Mouse (Mus musculus) heart, embryonic 13.5 days (tissue): ENCODE results near the gene Abcf3. TPM values are rescaled to one million over a fixed set of nuclear protein-coding genes. Genes with fewer than 3 reads are reported as not detected.

Experiments
- ATAC-seq: fragments of 200-750 bp; cut with Nextera tagmentation; 2 replicates; pipeline ENCODE4 v1.8.0; 2017; ENCODE audit warnings: moderate TSS enrichment; ENCODE audit not compliant: insufficient number of reproducible peaks, low FRiP score, low TSS enrichment; ENCODE audit errors: extremely low read depth
- H3K27ac ChIP-seq: fragments of 300-500 bp; sonication (generic); replicated peaks from 2 replicates; pipeline ENCODE4 v1.5.1; 2015; ENCODE audit warnings: moderate library complexity, mild to moderate bottlenecking, inconsistent platforms
- H3K27me3 ChIP-seq: fragments of 300-500 bp; sonication (generic); replicated peaks from 2 replicates; pipeline ENCODE4 v1.6.1; 2015; ENCODE audit warnings: mild to moderate bottlenecking, inconsistent platforms
- H3K36me3 ChIP-seq: fragments of 300-500 bp; sonication (generic); 2 replicates; pipeline ENCODE4 v1.6.1; 2015; ENCODE audit warnings: mild to moderate bottlenecking, inconsistent platforms
- H3K4me1 ChIP-seq: fragments of 300-500 bp; sonication (generic); 2 replicates; pipeline ENCODE4 v1.6.1; 2015; ENCODE audit warnings: inconsistent platforms
- H3K4me2 ChIP-seq: fragments of 300-500 bp; sonication (generic); 2 replicates; pipeline ENCODE4 v1.6.1; 2015; ENCODE audit warnings: inconsistent platforms, mild to moderate bottlenecking, moderate library complexity
- H3K4me3 ChIP-seq: fragments of 300-500 bp; sonication (generic); 2 replicates; pipeline ENCODE4 v1.5.1; 2015; ENCODE audit warnings: moderate library complexity, mild to moderate bottlenecking, inconsistent platforms
- H3K9ac ChIP-seq: fragments of 300-500 bp; sonication (generic); 2 replicates; pipeline ENCODE4 v1.6.1; 2015; ENCODE audit warnings: inconsistent platforms, mild to moderate bottlenecking, moderate library complexity
- H3K9me3 ChIP-seq: fragments of 300-500 bp; sonication (generic); 2 replicates; pipeline ENCODE4 v1.6.1; 2016; ENCODE audit warnings: inconsistent platforms
- WGBS: fragments of 180-500 bp; shearing (Covaris S2); methylation state at CpG from one replicate; pipeline ENCODE4 v1.1.7; 2015; ENCODE audit warnings: mixed read lengths; 5-methylcytosine and 5-hydroxymethylcytosine counted together
- polyA plus RNA-seq: library from polyadenylated mRNA; unstranded; fragments of >200 nt; fragmentation: Nextera tagmentation; extraction: Ambion mirVana; gene quantifications from 2 replicates; pipeline ENCODE4 v1.2.1, GENCODE M21; 2015

Gene Abcf3
- polyA plus RNA-seq, 1 experiment from 2014 or later, result 42.5 TPM

GRCm38 (mm10) chr16:20528779-20529178 lies 19.6 kb upstream of the Abcf3 start:
- no peaks in the 10 kb centered on the region for H3K27me3 ChIP-seq
- H3K27ac ChIP-seq, result no peak overlapping the region
- H3K4me2 ChIP-seq, result no peak overlapping the region
- no peaks in the 10 kb centered on the region for H3K9me3 ChIP-seq
- WGBS, result 82% methylated on average over 5 of the region's 5 CpGs
- ATAC-seq, result no peak
- H3K4me3 ChIP-seq, result no peak overlapping the region
- peaks cover 98% of the 10 kb centered on the region for H3K36me3 ChIP-seq
- H3K4me1 ChIP-seq, result no peaks in the 10 kb centered on the region
- no peak overlapping the region for H3K9ac ChIP-seq

GRCm38 (mm10) chr16:20529375-20529774 lies 19.0 kb upstream of the Abcf3 start:
- WGBS, result 78% methylated on average over 1 of the region's 1 CpGs

GRCm38 (mm10) chr16:20530941-20531340 lies 17.4 kb upstream of the Abcf3 start:
- no peak overlapping the region for H3K9ac ChIP-seq
- no peak overlapping the region for H3K4me3 ChIP-seq
- H3K4me2 ChIP-seq, result no peak overlapping the region
- H3K4me1 ChIP-seq, result peaks cover under 1% of the 10 kb centered on the region
- ATAC-seq, result no peak
- no peak overlapping the region for H3K27ac ChIP-seq
- 93% methylated on average over 20 of the region's 20 CpGs for WGBS
- no peaks in the 10 kb centered on the region for H3K9me3 ChIP-seq
- peaks cover 77% of the 10 kb centered on the region for H3K36me3 ChIP-seq
- H3K27me3 ChIP-seq, result no peaks in the 10 kb centered on the region

More at GRCm38 (mm10) chr16:20529375-20529774, 19.0 kb upstream of the Abcf3 start:
- H3K9me3 ChIP-seq, result no peaks in the 10 kb centered on the region
- H3K36me3 ChIP-seq, result peaks cover 92% of the 10 kb centered on the region
- no peak overlapping the region for H3K4me3 ChIP-seq
- no peak overlapping the region for H3K4me2 ChIP-seq
- no peaks in the 10 kb centered on the region for H3K4me1 ChIP-seq
- no peak overlapping the region for H3K27ac ChIP-seq
- no peak overlapping the region for H3K9ac ChIP-seq
- ATAC-seq, result no peak
- no peaks in the 10 kb centered on the region for H3K27me3 ChIP-seq

GRCm38 (mm10) chr16:20534617-20535295 lies 13.6 kb upstream of the Abcf3 start:
- H3K4me1 ChIP-seq, result peaks cover 31% of the 10 kb centered on the region
- H3K9me3 ChIP-seq, result no peaks in the 10 kb centered on the region
- no peak overlapping the region for H3K27ac ChIP-seq
- H3K4me2 ChIP-seq, result peak overlapping the region; percentile 91; the same call in 1 of the 2 replicates
- no peaks in the 10 kb centered on the region for H3K27me3 ChIP-seq
- H3K9ac ChIP-seq, result no peak overlapping the region
- 49% methylated on average over 10 of the region's 10 CpGs for WGBS
- H3K4me3 ChIP-seq, result peak overlapping the region; percentile 95
- H3K36me3 ChIP-seq, result peaks cover 61% of the 10 kb centered on the region
- ATAC-seq, result no peak

- H3K9ac ChIP-seq, result peak within 1 kb of the TSS; percentile 97
- peak within 1 kb of the TSS; percentile 91 for H3K4me2 ChIP-seq
- H3K4me1 ChIP-seq, result peaks cover 36% of the 10 kb centered on the region
- under 1% methylated on average over 51 of the region's 52 CpGs for WGBS
- H3K27me3 ChIP-seq, result no peaks in the 10 kb centered on the region
- peak within 1 kb of the TSS; percentile 95 for H3K4me3 ChIP-seq
- H3K9me3 ChIP-seq, result no peaks in the 10 kb centered on the region
- peak within 1 kb of the TSS; percentile 88 for H3K27ac ChIP-seq
- H3K36me3 ChIP-seq, result peaks cover 61% of the 10 kb centered on the region
- ATAC-seq, result peak; percentile 95
These were observed 12.9 kb upstream of the Abcf3 start, which contains the start of gene Ap2m1 for GRCm38 (mm10) chr16:20535296-20536080. Ap2m1 (plus strand) TSS chr16:20535478.

- ATAC-seq, result no peak
- peak overlapping the region; percentile 88 for H3K27ac ChIP-seq
- H3K4me1 ChIP-seq, result peaks cover 37% of the 10 kb centered on the region
- peaks cover 61% of the 10 kb centered on the region for H3K36me3 ChIP-seq
- H3K4me2 ChIP-seq, result peak overlapping the region; percentile 91
- no peaks in the 10 kb centered on the region for H3K27me3 ChIP-seq
- H3K9me3 ChIP-seq, result no peaks in the 10 kb centered on the region
- H3K9ac ChIP-seq, result peak overlapping the region; percentile 97
- peak overlapping the region; percentile 95 for H3K4me3 ChIP-seq
- 28% methylated on average over 9 of the region's 9 CpGs for WGBS
These were observed 12.2 kb upstream of the Abcf3 start for GRCm38 (mm10) chr16:20536081-20536665.

GRCm38 (mm10) chr16:20537071-20537471 lies 11.3 kb upstream of the Abcf3 start:
- H3K4me3 ChIP-seq, result peak overlapping the region; percentile 95
- no peaks in the 10 kb centered on the region for H3K27me3 ChIP-seq
- H3K9me3 ChIP-seq, result no peaks in the 10 kb centered on the region
- no peak for ATAC-seq
- peak overlapping the region; percentile 43 for H3K27ac ChIP-seq
- H3K4me1 ChIP-seq, result peaks cover 37% of the 10 kb centered on the region
- WGBS, result 24% methylated on average over 5 of the region's 5 CpGs
- H3K9ac ChIP-seq, result peak overlapping the region; percentile 97
- peak overlapping the region; percentile 91 for H3K4me2 ChIP-seq
- H3K36me3 ChIP-seq, result peaks cover 61% of the 10 kb centered on the region

- H3K36me3 ChIP-seq, result peaks cover 62% of the 10 kb centered on the region
- peak overlapping the region; percentile 91 for H3K4me2 ChIP-seq
- H3K27me3 ChIP-seq, result no peaks in the 10 kb centered on the region
- peak overlapping the region; percentile 95 for H3K4me3 ChIP-seq
- H3K9ac ChIP-seq, result peak overlapping the region; percentile 97
- H3K4me1 ChIP-seq, result peaks cover 37% of the 10 kb centered on the region
- H3K27ac ChIP-seq, result peak overlapping the region; percentile 43
- 28% methylated on average over 6 of the region's 6 CpGs for WGBS
- no peak for ATAC-seq
- H3K9me3 ChIP-seq, result no peaks in the 10 kb centered on the region
These were observed 10.6 kb upstream of the Abcf3 start for GRCm38 (mm10) chr16:20537601-20538320.

GRCm38 (mm10) chr16:20539649-20540048 lies 8.7 kb upstream of the Abcf3 start:
- no peak overlapping the region for H3K27ac ChIP-seq
- peaks cover 67% of the 10 kb centered on the region for H3K36me3 ChIP-seq
- H3K9me3 ChIP-seq, result no peaks in the 10 kb centered on the region
- no peaks in the 10 kb centered on the region for H3K27me3 ChIP-seq
- no peak overlapping the region for H3K9ac ChIP-seq
- WGBS, result 68% methylated on average over 3 of the region's 3 CpGs
- no peak overlapping the region for H3K4me3 ChIP-seq
- peaks cover 37% of the 10 kb centered on the region for H3K4me1 ChIP-seq
- no peak overlapping the region for H3K4me2 ChIP-seq
- ATAC-seq, result no peak

GRCm38 (mm10) chr16:20540438-20540837 lies 7.9 kb upstream of the Abcf3 start:
- no peak overlapping the region for H3K4me2 ChIP-seq
- WGBS, result 74% methylated on average over 4 of the region's 4 CpGs
- no peak overlapping the region for H3K27ac ChIP-seq
- peaks cover 75% of the 10 kb centered on the region for H3K36me3 ChIP-seq
- H3K9ac ChIP-seq, result peak overlapping the region; percentile 37; the same call in 1 of the 2 replicates
- H3K4me3 ChIP-seq, result no peak overlapping the region
- H3K9me3 ChIP-seq, result no peaks in the 10 kb centered on the region
- ATAC-seq, result no peak
- no peaks in the 10 kb centered on the region for H3K27me3 ChIP-seq
- peaks cover 37% of the 10 kb centered on the region for H3K4me1 ChIP-seq

GRCm38 (mm10) chr16:20545696-20546095 lies 2.7 kb upstream of the Abcf3 start:
- WGBS, result 89% methylated on average over 10 of the region's 10 CpGs

More at GRCm38 (mm10) chr16:20545696-20546095, 2.7 kb upstream of the Abcf3 start:
- Histone ChIP-seq H3K36me3 (peaks cover 62% of the 10 kb centered on the region), H3K9ac (no peak overlapping the region), H3K4me2 (no peak overlapping the region), H3K4me3 (no peak overlapping the region), H3K9me3 (no peaks in the 10 kb centered on the region), H3K27ac (no peak overlapping the region), H3K27me3 (no peaks in the 10 kb centered on the region), H3K4me1 (peaks cover 22% of the 10 kb centered on the region)
- no peak for ATAC-seq
